ENCODE assay signal across 8 mouse cellular contexts in genomic region chr7:12910181-12910668, GRCm38 (mm10). TPM values are rescaled to one million over a fixed set of nuclear protein-coding genes. Genes with fewer than 3 reads are reported as not detected.
DNase-seq lines count a peak whose midpoint lies in the region; ATAC-seq and TF ChIP-seq lines count a peak whose summit lies in the region.

No protein-coding gene starts in this region.

- peak; percentile 74 for ATAC-seq in embryonic facial prominence, embryonic 11.5 days (replicated peaks; ENCODE audit: insufficient number of reproducible peaks, low FRiP score, low TSS enrichment, low read depth)
- ATAC-seq in limb, embryonic 11.5 days (ENCODE audit: insufficient number of reproducible peaks, low FRiP score, low TSS enrichment, low read depth) = peak; percentile 72; the same call in 1 of the 2 replicates
- peak; percentile 80 for ATAC-seq in midbrain, embryonic 11.5 days (ENCODE audit: low FRiP score)

- no peaks in the 10 kb centered on the region for H3K9me3 ChIP-seq in embryonic facial prominence, embryonic 11.5 days (replicated peaks; ENCODE audit: control insufficient read depth, low read length)
- H3K9me3 ChIP-seq in limb, embryonic 11.5 days (ENCODE audit: control insufficient read depth, low read length) = no peaks in the 10 kb centered on the region
- H3K9me3 ChIP-seq in midbrain, embryonic 11.5 days (ENCODE audit: control insufficient read depth, low read length) = no peaks in the 10 kb centered on the region

- 3% methylated on average over 19 of the region's 19 CpGs for WGBS in bone marrow, adult 2 months
- WGBS in embryonic facial prominence, embryonic 11.5 days = 7% methylated on average over 19 of the region's 19 CpGs
- 7% methylated on average over 19 of the region's 19 CpGs for WGBS in limb, embryonic 11.5 days
- 6% methylated on average over 19 of the region's 19 CpGs for whole genome bisulfite sequencing in midbrain, embryonic 11.5 days

- peak; percentile 73 for DNase-seq in embryonic facial prominence, embryonic 11.5 days (ENCODE audit: low spot score)
- DNase-seq in heart, adult 18-20 months = peak; percentile 71 to 82
- peak; percentile 55 for DNase-seq in kidney, adult 11 months
- peak; percentile 58 for DNase-seq in limb, embryonic 11.5 days (ENCODE audit: low spot score)
- DNase-seq in midbrain, embryonic 11.5 days (ENCODE audit: low spot score, missing footprints) = peak; percentile 96
- peak; percentile 63 for DNase-seq in right cerebral cortex, postnatal 4 days
- no peak for DNase-seq in adipocyte (ENCODE audit: low spot score)

- TF ChIP-seq CTCF in bone marrow, adult 2 months (IDR thresholded peaks at IDR 0.05; ENCODE audit: control insufficient read depth, insufficient read depth, low read length) = no peak

- TF ChIP-seq POLR2A in bone marrow, adult 2 months (IDR thresholded peaks at IDR 0.05; ENCODE audit: borderline replicate concordance, control insufficient read depth, low read depth, low read length) = 0 out of 2 replicates have a peak, but pooled peaks have one; percentile 15

- H3K4me3 ChIP-seq in bone marrow, adult 2 months (replicated peaks; ENCODE audit: control insufficient read depth, low read depth, low read length) = peak overlapping the region; percentile 72
- H3K4me3 ChIP-seq in embryonic facial prominence, embryonic 11.5 days (ENCODE audit: low read depth, low read length) = peak overlapping the region; percentile 39
- peak overlapping the region; percentile 33 for H3K4me3 ChIP-seq in limb, embryonic 11.5 days (ENCODE audit: low read depth, low read length)
- H3K4me3 ChIP-seq in midbrain, embryonic 11.5 days (ENCODE audit: low read depth, low read length) = peak overlapping the region; percentile 36

- peak overlapping the region; percentile 63 for H3K27ac ChIP-seq in bone marrow, adult 2 months (ENCODE audit: control insufficient read depth, insufficient read depth, low read depth, low read length, poor library complexity)
- H3K27ac ChIP-seq in embryonic facial prominence, embryonic 11.5 days (replicated peaks; ENCODE audit: low read depth, low read length) = peak overlapping the region; percentile 62; the same call in 1 of the 2 replicates
- peak overlapping the region; percentile 36; the same call in 1 of the 2 replicates for H3K27ac ChIP-seq in limb, embryonic 11.5 days (replicated peaks; ENCODE audit: low read depth, low read length)
- H3K27ac ChIP-seq in midbrain, embryonic 11.5 days (ENCODE audit: low read depth, low read length) = peak overlapping the region; percentile 21; the same call in 1 of the 2 replicates

- H3K4me1 ChIP-seq in bone marrow, adult 2 months (ENCODE audit: control insufficient read depth, insufficient read depth, low read length) = no peaks in the 10 kb centered on the region; the same call in 1 of the 2 replicates
- no peaks in the 10 kb centered on the region for H3K4me1 ChIP-seq in embryonic facial prominence, embryonic 11.5 days (ENCODE audit: control insufficient read depth, insufficient read depth, low read length)
- no peaks in the 10 kb centered on the region for H3K4me1 ChIP-seq in limb, embryonic 11.5 days (ENCODE audit: control insufficient read depth, insufficient read depth, low read length)
- H3K4me1 ChIP-seq in midbrain, embryonic 11.5 days (ENCODE audit: control insufficient read depth, insufficient read depth, low read length) = no peaks in the 10 kb centered on the region; the same call in 1 of the 2 replicates

- H3K9ac ChIP-seq in embryonic facial prominence, embryonic 11.5 days (replicated peaks; ENCODE audit: low read length) = peak overlapping the region; percentile 66
- H3K9ac ChIP-seq in limb, embryonic 11.5 days (ENCODE audit: low read length) = peak overlapping the region; percentile 55
- peak overlapping the region; percentile 62 for H3K9ac ChIP-seq in midbrain, embryonic 11.5 days (ENCODE audit: low read length)

- H3K36me3 ChIP-seq in embryonic facial prominence, embryonic 11.5 days (replicated peaks; ENCODE audit: control insufficient read depth, insufficient read depth, low read depth, low read length) = peaks cover 2% of the 10 kb centered on the region; the same call in 1 of the 2 replicates
- peaks cover 4% of the 10 kb centered on the region for H3K36me3 ChIP-seq in limb, embryonic 11.5 days (ENCODE audit: control insufficient read depth, insufficient read depth, low read length)
- H3K36me3 ChIP-seq in midbrain, embryonic 11.5 days (ENCODE audit: control insufficient read depth, insufficient read depth, low read length) = peaks cover 11% of the 10 kb centered on the region

- no peaks in the 10 kb centered on the region for H3K27me3 ChIP-seq in embryonic facial prominence, embryonic 11.5 days (ENCODE audit: control insufficient read depth, insufficient read depth, low read length)
- no peaks in the 10 kb centered on the region for H3K27me3 ChIP-seq in limb, embryonic 11.5 days (ENCODE audit: control insufficient read depth, insufficient read depth, low read length)
- H3K27me3 ChIP-seq in midbrain, embryonic 11.5 days (ENCODE audit: control insufficient read depth, insufficient read depth, low read length) = no peaks in the 10 kb centered on the region

- H3K4me2 ChIP-seq in embryonic facial prominence, embryonic 11.5 days (ENCODE audit: low read depth, low read length) = peak overlapping the region; percentile 49
- peak overlapping the region; percentile 46 for H3K4me2 ChIP-seq in limb, embryonic 11.5 days (ENCODE audit: low read depth, severe bottlenecking)
- peak overlapping the region; percentile 47 for H3K4me2 ChIP-seq in midbrain, embryonic 11.5 days

RNA-seq across cellular contexts. Expression of gene Rps5, which starts 11.9 kb away (rescaled TPM):
- 895 and 1,171 TPM in 2 replicates for polyA plus RNA-seq in bone marrow, adult 2 months (2011; ENCODE audit: insufficient read depth, insufficient read length, low replicate concordance, missing spikeins)
- polyA plus RNA-seq in embryonic facial prominence, embryonic 11.5 days (2014; fragmentation: Nextera tagmentation; extraction: Ambion mirVana) = 950 and 1,039 TPM in 2 replicates
- 100 to 1,000 TPM; 575 to 632 TPM for total RNA-seq in heart, adult 18-20 months (2021)
- polyA plus RNA-seq in limb, embryonic 11.5 days (2014; fragmentation: Nextera tagmentation; extraction: Ambion mirVana) = 1,067 and 1,071 TPM in 2 replicates
- 788 and 866 TPM in 2 replicates for polyA plus RNA-seq in midbrain, embryonic 11.5 days (2014; fragmentation: Nextera tagmentation; extraction: Ambion mirVana)

RNA-seq across cellular contexts. Expression of gene Zscan22, which starts 12.6 kb away (rescaled TPM):
- 2.3 and 2.6 TPM in 2 replicates for polyA plus RNA-seq in bone marrow, adult 2 months (2011; ENCODE audit: insufficient read depth, insufficient read length, low replicate concordance, missing spikeins)
- polyA plus RNA-seq in embryonic facial prominence, embryonic 11.5 days (2014; fragmentation: Nextera tagmentation; extraction: Ambion mirVana) = 26.4 and 27.5 TPM in 2 replicates
- 1 to 10 TPM; 5.5 to 5.8 TPM for total RNA-seq in heart, adult 18-20 months (2021)
- polyA plus RNA-seq in limb, embryonic 11.5 days (2014; fragmentation: Nextera tagmentation; extraction: Ambion mirVana) = 28.1 and 29.0 TPM in 2 replicates
- 19.6 and 21.7 TPM in 2 replicates for polyA plus RNA-seq in midbrain, embryonic 11.5 days (2014; fragmentation: Nextera tagmentation; extraction: Ambion mirVana)

RNA-seq across cellular contexts. Expression of gene Rnf225, which starts 17.0 kb away (rescaled TPM):
- polyA plus RNA-seq in bone marrow, adult 2 months (2011; ENCODE audit: insufficient read depth, insufficient read length, low replicate concordance, missing spikeins) = 0.47 and 0.74 TPM in 2 replicates
- 0.56 and 0.69 TPM in 2 replicates for polyA plus RNA-seq in embryonic facial prominence, embryonic 11.5 days (2014; fragmentation: Nextera tagmentation; extraction: Ambion mirVana)
- under 1 TPM; 0.17 to 0.39 TPM for total RNA-seq in heart, adult 18-20 months (2021)
- polyA plus RNA-seq in limb, embryonic 11.5 days (2014; fragmentation: Nextera tagmentation; extraction: Ambion mirVana) = 0.57 and 0.59 TPM in 2 replicates
- 0.55 and 0.59 TPM in 2 replicates for polyA plus RNA-seq in midbrain, embryonic 11.5 days (2014; fragmentation: Nextera tagmentation; extraction: Ambion mirVana)

RNA-seq across cellular contexts. Expression of gene Zfp128, which starts 29.2 kb away (rescaled TPM):
- polyA plus RNA-seq in bone marrow, adult 2 months (2011; ENCODE audit: insufficient read depth, insufficient read length, low replicate concordance, missing spikeins) = 0.65 TPM in 1 of 2 replicates, not detected in the other
- polyA plus RNA-seq in embryonic facial prominence, embryonic 11.5 days (2014; fragmentation: Nextera tagmentation; extraction: Ambion mirVana) = 6.5 and 6.9 TPM in 2 replicates
- total RNA-seq in heart, adult 18-20 months (2021) = 1 to 10 TPM; 2.9 to 3.1 TPM
- 6.3 and 7.7 TPM in 2 replicates for polyA plus RNA-seq in limb, embryonic 11.5 days (2014; fragmentation: Nextera tagmentation; extraction: Ambion mirVana)
- polyA plus RNA-seq in midbrain, embryonic 11.5 days (2014; fragmentation: Nextera tagmentation; extraction: Ambion mirVana) = 5.3 and 6.3 TPM in 2 replicates

RNA-seq across cellular contexts. Expression of gene Zfp324, which starts 55.4 kb away (rescaled TPM):
- polyA plus RNA-seq in bone marrow, adult 2 months (2011; ENCODE audit: insufficient read depth, insufficient read length, low replicate concordance, missing spikeins) = 0.70 and 0.80 TPM in 2 replicates
- 7.9 and 8.9 TPM in 2 replicates for polyA plus RNA-seq in embryonic facial prominence, embryonic 11.5 days (2014; fragmentation: Nextera tagmentation; extraction: Ambion mirVana)
- 1 to 10 TPM; 2.3 to 2.4 TPM for total RNA-seq in heart, adult 18-20 months (2021)
- polyA plus RNA-seq in limb, embryonic 11.5 days (2014; fragmentation: Nextera tagmentation; extraction: Ambion mirVana) = 8.2 and 10.2 TPM in 2 replicates
- 7.8 TPM in 2 replicates for polyA plus RNA-seq in midbrain, embryonic 11.5 days (2014; fragmentation: Nextera tagmentation; extraction: Ambion mirVana)
